Mouse (Mus musculus): ENCODE data around the gene Xpnpep1. TPM values are rescaled to one million over a fixed set of nuclear protein-coding genes. Genes with fewer than 3 reads are reported as not detected.
A peak's percentile ranks its signal among the peaks of the same experiment; 100 is the strongest.

The Xpnpep1 gene
- total and polyA plus RNA-seq, 2 experiments from 2014 or later = 103 to 141 TPM

GRCm38 (mm10) chr19:53080921-53081320 is 40.9 kb upstream of the Xpnpep1 start:
- 36% methylated on average over 6 of the region's 6 CpGs for WGBS
- no peak for ATAC-seq
- Histone ChIP-seq H3K27me3 (ENCODE audit: insufficient read depth, low read length) (no peaks in the 10 kb centered on the region), H3K36me3 (ENCODE audit: insufficient read depth) (no peaks in the 10 kb centered on the region), H3K4me2 (ENCODE audit: low read depth) (no peak overlapping the region), H3K9me3 (ENCODE audit: low read length) (no peaks in the 10 kb centered on the region), H3K27ac (ENCODE audit: low read depth, low read length) (no peak overlapping the region), H3K9ac (no peak overlapping the region), H3K4me3 (ENCODE audit: low read depth, low read length) (no peak overlapping the region), H3K4me1 (ENCODE audit: insufficient read depth) (0 out of 2 replicates have a peak, but pooled peaks cover 7% of the 10 kb centered on the region)
- 0 out of 2 replicates have a peak, but pooled peaks have one; percentile 7 for TF ChIP-seq CTCF (IDR thresholded peaks at IDR 0.05; ENCODE audit: low read depth)
- DNase-seq = no peak

GRCm38 (mm10) chr19:53080487-53080886 is 40.5 kb upstream of the Xpnpep1 start:
- WGBS = 80% methylated on average over 3 of the region's 3 CpGs
- no peak for TF ChIP-seq CTCF (IDR thresholded peaks at IDR 0.05; ENCODE audit: low read depth)
- ATAC-seq (no peak), DNase-seq (no peak)
- Histone ChIP-seq H3K4me2 (ENCODE audit: low read depth) (no peak overlapping the region), H3K27me3 (ENCODE audit: insufficient read depth, low read length) (no peaks in the 10 kb centered on the region), H3K36me3 (ENCODE audit: insufficient read depth) (no peaks in the 10 kb centered on the region), H3K9ac (no peak overlapping the region), H3K4me1 (ENCODE audit: insufficient read depth) (0 out of 2 replicates have a peak, but pooled peaks cover 7% of the 10 kb centered on the region), H3K4me3 (ENCODE audit: low read depth, low read length) (no peak overlapping the region), H3K9me3 (ENCODE audit: low read length) (no peaks in the 10 kb centered on the region), H3K27ac (ENCODE audit: low read depth, low read length) (no peak overlapping the region)

- H3K4me3 ChIP-seq (ENCODE audit: low read depth, low read length) = no peak overlapping the region
- no peak overlapping the region for H3K4me2 ChIP-seq (ENCODE audit: low read depth)
- WGBS = 91% methylated on average over 11 of the region's 11 CpGs
- no peak for TF ChIP-seq CTCF (IDR thresholded peaks at IDR 0.05; ENCODE audit: low read depth)
- no peaks in the 10 kb centered on the region for H3K36me3 ChIP-seq (ENCODE audit: insufficient read depth)
- H3K27me3 ChIP-seq (ENCODE audit: insufficient read depth, low read length) = no peaks in the 10 kb centered on the region
- no peak overlapping the region for H3K9ac ChIP-seq
- no peak overlapping the region for H3K27ac ChIP-seq (ENCODE audit: low read depth, low read length)
- no peak for ATAC-seq
- no peaks in the 10 kb centered on the region for H3K9me3 ChIP-seq (ENCODE audit: low read length)
- no peak for DNase-seq
- 0 out of 2 replicates have a peak, but pooled peaks cover 7% of the 10 kb centered on the region for H3K4me1 ChIP-seq (ENCODE audit: insufficient read depth)
Observed at GRCm38 (mm10) chr19:53080026-53080425, 40.0 kb upstream of the Xpnpep1 start.

GRCm38 (mm10) chr19:53078271-53079085 is 38.5 kb upstream of the Xpnpep1 start:
- Histone ChIP-seq H3K9me3 (ENCODE audit: low read length) (no peaks in the 10 kb centered on the region), H3K36me3 (ENCODE audit: insufficient read depth) (no peaks in the 10 kb centered on the region), H3K4me3 (ENCODE audit: low read depth, low read length) (no peak overlapping the region), H3K4me2 (ENCODE audit: low read depth) (no peak overlapping the region), H3K4me1 (ENCODE audit: insufficient read depth) (0 out of 2 replicates have a peak, but pooled peaks cover 7% of the 10 kb centered on the region), H3K27me3 (ENCODE audit: insufficient read depth, low read length) (no peaks in the 10 kb centered on the region), H3K27ac (ENCODE audit: low read depth, low read length) (no peak overlapping the region), H3K9ac (no peak overlapping the region)
- 62% methylated on average over 9 of the region's 9 CpGs for WGBS
- no peak for TF ChIP-seq CTCF (IDR thresholded peaks at IDR 0.05; ENCODE audit: low read depth)
- DNase-seq (no peak), ATAC-seq (no peak)

- no peaks in the 10 kb centered on the region for H3K36me3 ChIP-seq (ENCODE audit: insufficient read depth)
- ATAC-seq (no peak), DNase-seq (no peak)
Observed at GRCm38 (mm10) chr19:53077278-53077677, 37.3 kb upstream of the Xpnpep1 start.

GRCm38 (mm10) chr19:53076238-53076981 is 36.4 kb upstream of the Xpnpep1 start:
- Histone ChIP-seq H3K4me1 (ENCODE audit: insufficient read depth) (peaks cover 16% of the 10 kb centered on the region; the same call in 1 of the 2 replicates), H3K9ac (no peak overlapping the region), H3K36me3 (ENCODE audit: insufficient read depth) (no peaks in the 10 kb centered on the region), H3K27ac (ENCODE audit: low read depth, low read length) (no peak overlapping the region), H3K27me3 (ENCODE audit: insufficient read depth, low read length) (no peaks in the 10 kb centered on the region), H3K4me2 (ENCODE audit: low read depth) (no peak overlapping the region), H3K4me3 (ENCODE audit: low read depth, low read length) (no peak overlapping the region), H3K9me3 (ENCODE audit: low read length) (no peaks in the 10 kb centered on the region)
- TF ChIP-seq CTCF (IDR thresholded peaks at IDR 0.05; ENCODE audit: low read depth) = no peak
- DNase-seq (no peak), ATAC-seq (no peak)
- 62% methylated on average over 18 of the region's 18 CpGs for WGBS

More at GRCm38 (mm10) chr19:53077278-53077677, 37.3 kb upstream of the Xpnpep1 start:
- no peaks in the 10 kb centered on the region for H3K9me3 ChIP-seq (ENCODE audit: low read length)
- H3K4me1 ChIP-seq (ENCODE audit: insufficient read depth) = peaks cover 9% of the 10 kb centered on the region; the same call in 1 of the 2 replicates
- WGBS = 94% methylated on average over 5 of the region's 5 CpGs
- H3K4me2 ChIP-seq (ENCODE audit: low read depth) = no peak overlapping the region
- no peak overlapping the region for H3K9ac ChIP-seq
- no peaks in the 10 kb centered on the region for H3K27me3 ChIP-seq (ENCODE audit: insufficient read depth, low read length)
- no peak for TF ChIP-seq CTCF (IDR thresholded peaks at IDR 0.05; ENCODE audit: low read depth)
- no peak overlapping the region for H3K27ac ChIP-seq (ENCODE audit: low read depth, low read length)
- no peak overlapping the region for H3K4me3 ChIP-seq (ENCODE audit: low read depth, low read length)

GRCm38 (mm10) chr19:53075896-53076237 is 35.9 kb upstream of the Xpnpep1 start:
- H3K9me3 ChIP-seq (ENCODE audit: low read length) = no peaks in the 10 kb centered on the region
- no peak overlapping the region for H3K4me2 ChIP-seq (ENCODE audit: low read depth)
- peaks cover 16% of the 10 kb centered on the region; the same call in 1 of the 2 replicates for H3K4me1 ChIP-seq (ENCODE audit: insufficient read depth)
- ATAC-seq (no peak), DNase-seq (no peak)
- 83% methylated on average over 11 of the region's 11 CpGs for WGBS
- no peak for TF ChIP-seq CTCF (IDR thresholded peaks at IDR 0.05; ENCODE audit: low read depth)
- H3K36me3 ChIP-seq (ENCODE audit: insufficient read depth) = no peaks in the 10 kb centered on the region
- no peak overlapping the region for H3K9ac ChIP-seq
- H3K27me3 ChIP-seq (ENCODE audit: insufficient read depth, low read length) = no peaks in the 10 kb centered on the region
- H3K4me3 ChIP-seq (ENCODE audit: low read depth, low read length) = no peak overlapping the region
- no peak overlapping the region for H3K27ac ChIP-seq (ENCODE audit: low read depth, low read length)

Data from forebrain, postnatal 0 days (tissue).